Mouse (Mus musculus): ENCODE measurements around the gene Tstd3.
A peak's percentile ranks its signal among the peaks of the same experiment; 100 is the strongest.
"Not testable (repeated sequence)": the region's sequence is repeated elsewhere in the genome, so short reads cannot be mapped to it uniquely, and the experiment has no call there.

Tstd3 gene

GRCm38 (mm10) chr4:21744142-21744541, 22.9 kb downstream of the Tstd3 start:
- not testable (repeated sequence) for DNase-seq

GRCm38 (mm10) chr4:21739169-21739568, 27.8 kb downstream of the Tstd3 start:
- DNase-seq: peak; percentile 11

- peak; percentile 95 for DNase-seq
These were observed 39.3 kb downstream of the Tstd3 start, which contains the start of gene Ccnc for GRCm38 (mm10) chr4:21727615-21728165. TSS of gene Ccnc (plus strand) at chr4:21727701.

- peak; percentile 58 for DNase-seq
These were observed 39.9 kb downstream of the Tstd3 start for GRCm38 (mm10) chr4:21726912-21727614.

GRCm38 (mm10) chr4:21722752-21723334, 44.2 kb downstream of the Tstd3 start:
- no peak for DNase-seq

GRCm38 (mm10) chr4:21712147-21712546, 54.9 kb downstream of the Tstd3 start:
- peak; percentile 94 for DNase-seq

Measured in lung, postnatal 10 days (tissue).